Mouse (Mus musculus) adrenal gland, adult 8-10 months (tissue): ENCODE results near the gene Relb. TPM values are rescaled to one million over a fixed set of nuclear protein-coding genes. Genes with fewer than 3 reads are reported as not detected.
"Not testable (repeated sequence)": the region's sequence is repeated elsewhere in the genome, so short reads cannot be mapped to it uniquely, and the experiment has no call there.

Source experiments
- DNase-seq: peaks from one replicate; pipeline ENCODE4 v3.0.0; 2022
- total RNA-seq, 4 experiments: library from RNA; stranded (reverse); gene quantifications; 2 replicates each; pipeline ENCODE4 v1.2.4; 2022

Relb gene
- total RNA-seq, 4 experiments from 2014 or later = 31.6 to 50.7 (median 42.6) TPM

DNA sequence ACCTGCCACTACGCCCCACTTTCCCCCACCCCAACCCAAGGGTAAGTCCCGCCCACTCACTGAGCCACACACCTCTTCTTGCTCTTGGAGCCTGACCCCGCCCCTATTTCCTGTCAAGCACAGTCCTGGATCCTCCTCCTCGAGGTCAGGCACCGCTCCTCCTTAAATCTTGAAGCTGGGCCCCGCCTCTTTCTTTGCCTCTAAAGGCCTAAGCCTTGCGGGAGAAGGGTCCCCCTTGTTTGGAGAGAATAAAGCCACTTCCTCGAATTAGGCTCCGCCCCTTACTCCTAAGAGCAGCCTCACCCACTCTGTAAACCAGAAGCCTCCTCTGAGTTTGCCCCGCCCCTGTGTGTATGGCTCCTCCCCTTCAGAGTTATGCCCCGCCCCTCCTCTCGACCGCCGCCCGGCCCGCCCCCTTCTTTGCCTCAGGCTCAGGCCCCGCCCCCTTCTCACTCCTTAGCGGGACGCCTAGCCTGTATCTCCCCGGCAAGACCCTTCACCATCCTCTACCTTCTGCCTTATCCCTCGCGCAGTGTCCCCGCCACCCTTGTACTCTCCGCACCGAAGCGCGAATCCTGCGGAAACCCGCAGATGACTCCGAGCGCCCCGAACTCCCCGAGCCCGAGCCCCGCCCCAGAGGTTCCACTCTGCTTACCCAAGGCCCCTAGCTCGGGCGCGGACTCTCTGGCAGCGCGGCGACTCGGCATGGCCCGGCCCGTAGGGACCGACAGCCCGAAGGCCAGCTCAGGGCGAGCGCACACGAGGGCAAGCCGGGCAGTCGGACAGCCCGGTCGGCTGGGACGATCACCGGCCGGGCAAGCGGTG is 490 bp downstream of the Relb start:
- peak; percentile 98 for DNase-seq

DNA sequence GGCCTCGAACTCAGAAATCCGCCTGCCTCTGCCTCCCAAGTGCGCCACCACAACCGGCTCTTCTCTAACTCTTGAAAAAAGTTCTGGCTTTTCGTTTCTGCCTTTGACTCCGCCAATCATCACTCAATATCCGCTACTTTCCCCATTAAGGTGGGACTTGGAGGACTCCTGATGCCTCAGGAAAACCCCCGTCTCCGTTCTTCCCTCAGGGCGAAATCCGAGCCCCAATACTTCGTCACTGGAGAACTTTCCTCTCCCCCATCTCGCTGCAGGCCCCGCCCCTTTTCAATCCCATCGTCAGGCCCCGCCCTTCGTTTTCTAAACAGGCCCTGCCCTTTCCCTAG is 1.1 kb downstream of the Relb start:
- DNase-seq = no peak

DNA sequence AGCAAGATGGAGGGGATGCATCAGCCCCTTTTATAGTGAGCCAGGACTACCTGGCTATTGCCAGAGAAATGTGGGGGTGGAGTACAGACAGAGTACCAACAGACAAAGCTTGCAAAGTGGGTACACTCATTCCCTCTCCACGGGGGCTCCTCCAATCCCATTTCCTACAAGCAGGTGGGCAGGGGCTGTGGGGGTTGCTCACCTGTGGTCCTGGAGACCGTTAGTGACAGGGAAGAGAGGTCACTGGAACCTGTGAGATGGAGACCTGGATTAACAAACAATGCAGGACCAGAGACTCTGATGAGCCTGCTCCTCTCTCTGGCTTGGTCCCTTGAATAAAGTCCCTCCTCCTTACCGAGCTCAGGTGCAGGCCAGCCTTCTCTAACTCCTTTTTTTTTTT is 1.5 kb downstream of the Relb start:
- DNase-seq = no peak

DNA sequence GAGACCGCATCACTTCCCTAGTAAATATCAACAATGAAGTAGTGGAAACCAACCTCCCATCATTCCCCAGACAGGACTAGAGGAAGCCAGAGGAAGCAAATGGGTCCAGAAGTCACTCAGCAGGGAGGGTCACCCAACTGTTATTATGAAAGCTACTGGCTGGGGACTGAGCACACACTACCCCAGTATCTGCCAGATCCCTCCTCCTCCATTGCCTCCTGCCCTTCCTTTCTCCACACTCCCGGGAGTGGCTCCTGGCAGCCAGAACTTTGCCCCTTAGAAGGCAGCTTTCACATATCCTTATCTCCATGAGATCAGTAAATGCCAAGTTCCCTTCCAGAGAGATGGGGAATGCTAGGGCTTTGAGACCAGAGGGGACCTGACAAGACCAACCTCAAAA is 5.8 kb downstream of the Relb start:
- DNase-seq = no peak

DNA sequence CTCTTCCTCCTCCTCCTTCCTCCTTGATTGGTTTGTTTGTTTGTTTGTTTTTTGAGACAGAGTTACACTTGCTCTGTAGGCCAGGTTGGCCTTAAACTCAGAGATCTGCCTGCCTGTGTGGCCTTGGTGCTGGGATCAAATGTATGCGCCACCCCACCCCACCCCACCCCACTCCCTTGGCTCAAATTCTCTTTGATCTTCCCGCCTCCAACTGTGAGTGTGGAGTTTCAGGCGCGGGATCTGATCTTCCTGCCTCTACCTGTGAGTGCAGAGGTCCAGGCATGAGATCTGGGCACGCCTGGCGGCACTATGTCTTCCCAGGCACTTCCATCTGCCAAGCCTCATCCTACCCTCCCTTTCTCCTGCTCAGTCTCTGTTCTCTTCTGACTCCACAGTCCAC is 7.0 kb downstream of the Relb start:
- DNase-seq = no peak

DNA sequence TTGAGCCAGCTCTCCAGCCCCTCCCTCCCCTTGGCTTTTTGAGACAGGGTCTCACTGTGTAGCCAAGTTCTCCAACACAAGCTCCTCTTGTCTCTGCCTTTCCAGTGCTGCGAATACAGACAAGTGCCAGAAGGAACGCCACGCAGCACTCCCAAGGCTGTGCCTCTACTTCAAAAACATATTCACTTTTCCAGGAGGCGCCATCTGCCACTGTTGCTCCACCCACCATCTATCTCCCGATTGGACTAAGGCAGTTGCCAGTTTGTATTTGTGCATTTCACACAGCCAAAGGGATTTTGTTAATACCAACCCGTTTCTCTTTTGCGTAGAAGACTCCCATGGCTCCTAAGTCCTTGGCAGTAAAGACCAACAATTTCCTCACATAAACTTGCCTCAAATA is 8.4 kb downstream of the Relb start:
- DNase-seq = no peak

DNA sequence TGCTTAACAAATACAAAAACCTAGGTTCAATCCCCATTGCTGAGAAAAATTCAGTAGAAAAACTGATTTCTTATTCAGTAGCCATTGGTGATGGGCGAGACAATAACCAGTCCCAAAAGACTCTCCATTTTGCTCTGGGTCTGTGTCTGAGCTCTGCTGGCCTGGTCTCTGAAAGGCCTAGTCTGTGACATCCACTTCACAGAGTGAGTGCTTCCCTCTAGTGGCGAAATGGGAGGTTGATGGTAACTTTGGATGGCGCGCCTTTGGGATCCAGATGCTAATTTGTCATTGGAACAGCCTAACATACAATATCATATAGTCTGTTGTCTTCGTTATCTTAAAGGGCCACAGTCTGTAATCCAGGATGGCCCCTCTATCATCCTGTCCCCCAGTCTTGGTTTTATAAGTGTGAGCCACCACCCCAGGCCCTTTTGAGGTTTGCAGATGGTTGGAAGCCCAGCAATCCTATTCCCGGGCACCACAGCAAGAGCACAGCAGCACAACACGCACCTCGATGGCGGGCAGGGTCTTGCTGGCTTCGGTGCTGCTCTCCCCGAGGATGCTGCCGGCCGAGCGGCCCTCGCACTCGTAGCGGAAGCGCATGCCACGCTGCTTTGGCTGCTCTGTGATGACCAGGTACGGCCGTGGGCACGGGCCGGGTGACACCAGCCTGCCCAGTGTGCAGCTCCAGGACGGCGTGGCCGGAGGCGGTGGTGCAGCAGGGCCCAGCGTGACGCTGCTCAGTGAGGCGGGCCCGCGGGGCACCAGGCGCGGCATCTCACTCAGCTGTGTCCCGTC is 10.0 kb downstream of the Relb start:
- DNase-seq = no peak

DNA sequence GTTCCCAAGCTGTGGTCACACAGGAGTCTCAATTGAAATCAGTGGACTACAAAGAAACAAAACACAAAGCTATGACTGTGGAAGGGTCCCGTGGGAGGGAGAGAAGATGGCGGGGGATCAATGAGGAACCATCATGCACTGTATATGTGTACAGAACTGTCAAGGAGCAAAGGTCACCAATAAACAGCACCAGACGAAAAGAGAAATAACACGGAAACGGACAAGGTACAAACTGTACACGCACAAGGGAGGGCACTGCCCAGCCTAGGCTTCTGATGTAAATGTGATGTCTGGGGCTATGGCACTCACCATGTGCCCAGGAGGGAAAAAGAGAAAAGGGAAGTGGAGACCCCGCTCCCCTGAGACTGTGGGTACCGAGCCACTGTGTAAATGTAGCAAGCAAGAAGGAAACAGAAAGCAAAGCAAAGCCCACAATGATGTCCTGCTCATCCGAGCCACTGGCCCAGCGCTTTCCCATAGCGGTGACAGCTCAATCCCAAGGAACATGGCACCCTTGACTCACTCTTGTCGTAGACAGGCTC is 14.1 kb downstream of the Relb start:
- no peak for DNase-seq

DNA sequence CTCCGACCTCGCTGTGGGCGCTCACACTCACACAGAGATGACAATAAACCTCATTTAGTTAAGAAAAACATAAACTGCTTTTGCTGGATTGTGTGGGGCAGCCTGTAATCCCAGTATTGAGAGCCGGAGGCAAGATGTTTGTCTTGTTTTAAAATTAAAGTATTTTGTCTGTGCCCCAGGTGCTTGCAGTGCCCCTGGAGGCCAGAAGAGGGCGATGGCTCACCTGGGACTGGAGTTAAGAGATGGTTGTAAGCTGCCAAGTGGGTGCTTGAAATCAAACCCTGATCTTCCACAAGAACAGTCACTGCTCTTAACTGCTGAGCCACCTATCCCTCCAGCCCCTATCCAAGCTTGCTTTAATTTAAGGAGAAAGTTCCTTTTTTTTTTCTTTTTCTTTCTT is 18.3 kb downstream of the Relb start:
- DNase-seq = no peak

DNA sequence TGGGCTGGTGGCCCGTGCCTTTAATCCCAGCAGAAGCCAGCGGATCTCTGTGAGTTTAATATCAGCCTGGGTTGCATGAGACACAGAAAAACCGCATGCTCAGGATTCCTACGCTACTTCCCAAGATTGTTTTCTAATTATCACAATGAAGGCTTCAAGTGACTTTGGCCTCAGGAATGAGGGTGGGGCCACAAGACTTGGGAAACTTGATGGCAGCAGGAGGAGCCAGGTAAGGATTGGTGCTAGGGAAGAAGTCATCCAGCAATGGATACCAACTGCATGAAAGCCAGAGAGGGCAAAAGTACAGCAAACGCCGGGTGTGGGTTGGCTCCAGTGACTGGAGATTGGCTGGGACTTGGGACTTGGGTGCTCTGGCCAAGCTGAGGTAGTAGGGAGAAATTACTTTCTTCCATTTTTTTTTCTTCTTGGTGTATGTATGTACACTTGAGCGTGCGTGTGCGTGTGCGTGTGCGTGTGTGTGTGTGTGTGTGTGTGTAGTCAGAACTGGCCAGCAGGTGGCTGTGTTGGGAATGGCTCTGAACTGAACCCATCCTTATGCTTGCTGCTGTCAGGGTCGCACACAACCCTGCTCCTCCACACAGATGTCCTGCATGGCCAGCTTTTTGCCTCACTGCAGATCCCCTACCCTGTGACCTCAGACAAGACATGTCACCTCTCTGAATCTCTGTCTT is 19.5 kb downstream of the Relb start:
- no peak for DNase-seq

DNA sequence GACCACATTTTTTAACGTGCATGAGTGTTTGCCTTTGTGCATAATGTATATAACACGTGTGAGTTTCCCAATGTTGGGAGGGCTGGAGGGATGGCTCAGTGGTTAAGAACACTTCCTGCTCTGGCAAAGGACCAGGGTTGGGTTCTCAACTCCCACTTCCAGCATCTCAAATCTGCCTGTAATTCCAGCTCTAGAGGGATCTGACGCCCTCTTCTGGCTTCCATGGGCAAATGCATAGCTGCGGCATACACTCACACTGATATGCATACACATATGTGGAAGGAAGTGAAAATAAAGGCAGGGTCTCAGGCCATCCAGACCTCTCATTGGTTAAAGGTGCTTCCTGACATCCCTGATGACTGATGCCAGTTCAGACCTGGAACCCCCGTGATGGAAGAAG is 21.9 kb downstream of the Relb start:
- DNase-seq = no peak

DNA sequence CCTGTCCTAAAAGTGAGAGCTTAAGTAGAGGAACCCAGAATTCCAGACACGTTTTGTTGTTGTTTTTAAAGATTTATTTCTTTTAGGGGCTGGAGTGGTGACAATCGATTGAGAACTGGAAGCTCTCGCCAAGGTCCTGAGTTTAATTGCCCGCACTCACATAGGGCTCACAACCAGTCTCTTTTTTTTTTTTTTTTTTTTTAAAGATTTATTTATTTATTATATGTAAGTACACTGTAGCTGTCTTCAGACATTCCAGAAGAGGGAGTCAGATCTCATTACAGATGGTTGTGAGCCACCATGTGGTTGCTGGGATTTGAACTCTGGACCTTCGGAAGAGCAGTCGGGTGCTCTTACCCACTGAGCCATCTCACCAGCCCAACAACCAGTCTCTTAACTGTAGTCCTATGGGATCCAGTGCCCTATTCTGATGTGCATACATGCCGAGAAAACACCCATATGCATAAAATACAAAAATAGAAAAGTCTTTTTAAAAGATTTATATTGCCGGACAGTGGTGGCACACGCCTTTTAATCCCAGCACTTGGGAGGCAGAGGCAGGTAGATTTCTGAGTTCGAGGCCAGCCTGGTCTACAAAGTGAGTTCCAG is 24.5 kb downstream of the Relb start:
- DNase-seq = not testable (repeated sequence)

DNA sequence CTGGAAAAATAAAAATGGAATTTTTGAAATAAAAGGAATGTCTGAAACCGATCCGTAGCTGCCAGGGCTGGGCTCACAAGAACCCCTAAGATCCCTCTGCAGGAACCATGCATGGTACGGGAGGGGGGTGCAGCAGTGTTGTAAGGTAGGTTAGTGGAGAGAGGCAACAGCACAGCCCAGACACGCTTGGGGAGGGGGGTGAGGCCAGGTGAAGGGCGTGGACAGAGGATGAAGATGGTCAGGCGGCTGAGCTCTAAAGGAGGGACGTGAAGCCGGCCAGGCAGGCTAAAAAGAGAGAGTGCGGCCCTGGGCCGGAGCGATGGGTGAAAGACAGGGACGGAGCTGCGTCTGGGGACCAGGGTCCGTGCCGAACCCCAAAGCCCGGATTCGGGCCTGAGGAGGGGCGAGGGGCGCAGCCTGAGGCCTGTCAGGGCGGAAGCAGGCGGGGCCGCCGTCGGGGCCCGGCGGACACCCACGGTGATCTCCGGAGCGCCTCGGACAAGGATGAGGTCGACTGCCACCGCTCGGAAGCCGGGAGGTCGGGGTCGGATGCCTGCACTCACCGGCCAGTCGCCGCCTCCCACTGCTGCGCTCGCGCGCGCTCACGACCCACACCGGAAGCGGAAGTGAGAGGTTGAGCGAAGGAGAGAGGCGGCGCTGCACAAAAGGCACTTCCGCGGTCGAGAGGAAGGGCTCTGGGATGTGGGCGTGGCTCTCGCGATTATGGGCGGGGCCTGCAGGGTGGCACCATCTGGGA is 25.2 kb downstream of the Relb start, which contains the start of gene Clasrp:
Clasrp (minus strand) TSS at position 638 of the 757 bp plus-strand sequence.
- DNase-seq = peak; percentile 97

DNA sequence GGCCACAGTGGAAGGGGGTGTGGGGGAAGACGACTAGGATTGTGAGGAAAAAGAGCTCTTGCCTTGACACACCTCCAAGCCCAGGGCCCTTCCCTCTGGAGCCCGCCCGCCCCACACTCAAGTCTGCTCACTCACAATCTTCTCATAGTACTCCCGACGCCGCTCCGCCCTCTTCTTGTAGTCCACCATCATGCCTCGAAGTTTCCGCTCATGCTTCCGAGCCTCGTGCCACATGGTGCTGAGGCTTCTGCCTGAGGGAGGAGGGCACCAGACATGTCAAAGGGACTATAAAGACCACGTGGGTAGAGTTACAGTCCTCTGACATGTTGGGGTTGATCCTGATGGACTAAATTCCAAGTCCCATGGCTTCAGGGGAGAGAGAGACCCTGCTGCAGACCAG is 26.2 kb downstream of the Relb start:
- DNase-seq = no peak

DNA sequence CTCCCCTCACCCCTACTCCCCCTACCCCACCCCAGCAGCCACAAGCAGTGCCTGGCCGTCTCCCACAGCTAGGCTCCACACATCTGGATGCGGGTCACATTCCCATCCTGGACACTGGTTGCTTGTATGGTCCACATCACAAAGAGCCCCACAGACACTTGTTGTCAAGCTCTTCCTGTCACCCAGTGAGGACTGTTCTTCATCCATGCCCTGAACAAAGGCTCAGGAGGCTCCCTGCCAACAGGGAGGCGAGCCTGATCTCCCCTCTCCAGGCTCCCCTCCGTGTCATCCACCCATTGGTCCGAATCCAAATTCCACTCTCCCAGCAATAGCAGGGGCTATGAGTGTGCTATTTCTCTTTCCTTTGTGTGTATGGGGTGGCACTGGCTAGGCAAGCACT is 28.7 kb downstream of the Relb start:
- no peak for DNase-seq

DNA sequence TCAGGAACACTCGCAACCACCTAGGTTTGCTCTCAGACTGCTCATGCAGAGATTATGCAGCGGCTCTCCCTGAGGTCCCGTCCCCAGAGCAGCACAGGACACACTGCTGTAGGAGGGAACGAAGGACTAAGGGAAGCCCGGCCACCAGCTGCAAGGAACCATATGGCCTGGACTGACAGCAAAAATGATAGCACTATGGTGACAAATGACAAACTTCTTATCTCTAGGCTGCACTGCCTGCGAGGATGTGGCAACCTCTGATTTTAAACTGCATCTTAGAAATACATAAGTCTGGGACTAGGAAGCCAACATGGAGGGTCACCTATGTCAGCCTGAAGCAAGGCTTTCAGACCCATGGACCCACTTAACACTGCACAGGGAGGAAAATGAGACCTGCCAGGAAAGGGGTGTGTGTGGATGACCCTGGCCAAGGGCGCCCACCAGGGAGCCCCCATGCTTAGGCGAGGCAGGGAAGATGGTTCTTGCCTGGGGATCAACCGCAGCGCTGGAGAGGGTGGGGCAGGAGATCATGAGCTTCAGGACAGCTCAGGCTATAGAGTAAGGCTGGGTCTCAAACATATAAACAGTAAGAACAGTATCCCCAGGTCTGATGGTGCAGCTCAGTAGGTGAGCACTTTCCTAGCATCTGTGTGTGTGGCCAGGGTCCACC is 36.0 kb downstream of the Relb start:
- no peak for DNase-seq

DNA sequence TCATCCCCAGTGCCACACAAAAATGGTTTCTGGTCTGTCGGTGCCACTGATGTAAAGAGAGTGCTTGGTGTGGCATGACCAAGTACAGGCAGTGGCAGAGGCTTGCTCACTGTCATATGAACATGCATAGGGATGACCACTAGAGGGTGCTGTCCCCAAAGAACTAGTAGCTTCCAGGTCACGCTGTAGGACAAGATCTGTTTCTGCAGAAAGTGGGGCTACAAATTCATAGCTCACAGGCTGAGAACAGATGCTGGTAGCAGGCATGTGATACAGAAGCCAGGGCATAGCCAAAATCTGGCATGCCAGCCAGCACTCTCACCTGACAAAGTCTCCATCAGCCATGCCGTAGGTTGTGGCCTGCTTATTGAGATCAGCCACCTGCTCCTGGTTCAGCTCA is 39.3 kb downstream of the Relb start:
- DNase-seq = no peak

DNA sequence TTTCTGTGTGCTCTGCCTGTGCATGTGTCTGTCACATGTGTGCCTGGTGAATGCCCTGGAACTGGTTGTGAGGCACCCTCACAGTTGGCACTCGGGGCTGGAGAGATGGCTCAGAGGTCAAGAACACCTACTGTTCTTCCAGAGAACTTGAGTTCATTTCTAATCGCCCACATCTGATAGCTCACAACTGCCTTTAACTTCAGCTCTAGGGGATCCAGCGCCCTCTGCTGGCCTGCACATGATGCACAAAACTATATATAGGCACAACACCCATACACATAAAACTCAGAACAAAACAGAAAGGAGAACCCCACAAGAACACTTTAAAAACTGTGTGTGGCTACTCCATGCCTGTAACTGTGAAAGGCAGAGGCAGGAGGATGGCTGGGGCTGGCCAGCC is 40.0 kb downstream of the Relb start:
- no peak for DNase-seq

DNA sequence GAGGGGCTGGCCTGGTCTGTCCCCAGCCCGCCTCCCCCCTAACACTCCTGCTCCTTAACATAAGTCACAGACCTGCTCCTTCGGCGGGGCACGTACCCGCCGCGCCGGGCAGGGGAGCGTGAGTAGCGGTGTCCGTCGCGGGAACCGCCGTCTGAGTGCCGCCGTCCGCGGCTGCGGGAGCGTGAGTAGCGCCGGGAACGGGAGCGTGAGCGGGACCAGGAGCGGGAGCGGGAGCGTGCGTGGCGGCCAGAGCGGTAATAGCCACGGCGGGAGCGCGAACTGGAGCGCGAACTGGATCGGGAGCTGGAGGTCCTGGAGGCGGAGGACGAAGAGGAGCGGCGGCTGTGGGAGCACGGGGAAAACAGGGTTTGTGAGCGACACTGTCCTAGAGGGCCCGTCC is 43.0 kb downstream of the Relb start:
- no peak for DNase-seq

DNA sequence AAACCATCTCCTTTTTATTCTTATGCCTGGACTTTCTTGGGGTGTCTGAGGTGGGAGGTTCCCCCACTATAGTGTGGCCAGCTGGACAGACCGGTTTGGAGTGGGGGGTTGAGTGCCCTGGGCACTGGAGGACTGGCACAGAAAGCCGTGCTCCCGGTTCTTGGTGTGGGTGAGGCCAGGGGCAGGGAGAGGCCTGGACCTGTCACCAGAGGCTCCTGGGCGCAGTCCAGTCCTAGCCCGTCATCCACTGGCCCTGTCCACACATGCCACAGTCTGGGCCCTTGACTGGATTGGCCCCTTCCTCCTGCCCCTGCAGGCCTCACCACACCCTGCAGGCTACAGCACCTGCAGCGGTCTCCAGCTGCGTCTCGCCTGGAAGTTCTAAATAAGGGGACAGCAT is 48.6 kb downstream of the Relb start:
- DNase-seq = no peak

DNA sequence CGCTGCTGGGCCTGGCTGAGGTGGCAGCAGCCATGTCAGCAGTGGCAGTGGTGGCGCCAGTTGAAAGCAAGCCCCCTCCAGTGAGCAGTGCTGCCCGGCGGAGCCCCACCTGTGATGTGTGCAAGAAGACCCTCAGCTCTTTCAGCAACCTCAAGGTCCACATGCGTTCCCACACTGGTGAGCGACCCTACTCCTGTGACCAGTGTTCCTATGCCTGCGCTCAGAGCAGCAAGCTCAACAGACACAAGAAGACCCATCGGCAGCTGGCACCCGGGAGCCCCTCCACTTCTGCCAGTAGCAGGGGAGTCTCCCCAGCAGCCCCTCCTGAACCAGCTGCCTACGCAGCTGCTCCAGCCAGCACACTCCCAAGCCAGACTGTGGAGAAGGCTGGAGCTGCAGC is 49.5 kb downstream of the Relb start:
- DNase-seq = no peak
